Mouse (Mus musculus) midbrain, embryonic 12.5 days (tissue): ENCODE measurements around the gene Fam189a1. TPM values are rescaled to one million over a fixed set of nuclear protein-coding genes. Genes with fewer than 3 reads are reported as not detected.

Experiments used
- ATAC-seq: fragments of 200-750 bp; cut with Nextera tagmentation; 2 replicates; pipeline ENCODE4 v1.8.0; 2017; ENCODE audit warnings: low read depth, moderate TSS enrichment, moderate library complexity; ENCODE audit not compliant: low FRiP score
- H3K27ac ChIP-seq: fragments of 300-500 bp; sonication (generic); replicated peaks from 2 replicates; pipeline ENCODE4 v1.5.1; 2016; ENCODE audit warnings: mild to moderate bottlenecking
- H3K27me3 ChIP-seq: fragments of 300-500 bp; sonication (generic); 2 replicates; pipeline ENCODE4 v1.6.1; 2016; ENCODE audit warnings: mild to moderate bottlenecking
- H3K36me3 ChIP-seq: fragments of 300-500 bp; sonication (generic); 2 replicates; pipeline ENCODE4 v1.6.1; 2016
- H3K4me1 ChIP-seq: fragments of 300-500 bp; sonication (generic); 2 replicates; pipeline ENCODE4 v1.6.1; 2016
- H3K4me2 ChIP-seq: fragments of 300-500 bp; sonication (generic); replicated peaks from 2 replicates; pipeline ENCODE4 v1.6.1; 2016; ENCODE audit warnings: mild to moderate bottlenecking, moderate library complexity
- H3K4me3 ChIP-seq: fragments of 300-500 bp; sonication (generic); 2 replicates; pipeline ENCODE4 v1.5.1; 2016; ENCODE audit warnings: mild to moderate bottlenecking
- H3K9ac ChIP-seq: fragments of 300-500 bp; sonication (generic); replicated peaks from 2 replicates; pipeline ENCODE4 v1.6.1; 2016; ENCODE audit warnings: mild to moderate bottlenecking, moderate library complexity
- H3K9me3 ChIP-seq: fragments of 300-500 bp; sonication (generic); 2 replicates; pipeline ENCODE4 v1.6.1; 2016; ENCODE audit warnings: mild to moderate bottlenecking
- WGBS: fragments of 180-500 bp; shearing (Covaris S2); methylation state at CpG from one replicate; pipeline ENCODE4 v1.1.7; 2016; 5-methylcytosine and 5-hydroxymethylcytosine counted together
- microRNA-seq: library from miRNA; unstranded; fragments of <30 nt; microRNA quantifications from one replicate; pipeline ENCODE4, GENCODE M21; 2017
- polyA plus RNA-seq: library from polyadenylated mRNA; unstranded; fragments of >200 nt; fragmentation: Nextera tagmentation; extraction: Ambion mirVana; gene quantifications from 2 replicates; pipeline ENCODE4 v1.2.1, GENCODE M21; 2016

Fam189a1 gene
- polyA plus RNA-seq, 1 experiment from 2014 or later: 4.4 TPM

GRCm38 (mm10) chr7:64728816-64729215 is 427.6 kb downstream of the Fam189a1 start:
- WGBS: 91% methylated on average over 3 of the region's 3 CpGs
- no peak for ATAC-seq
- no peaks in the 10 kb centered on the region for H3K36me3 ChIP-seq

DNA sequence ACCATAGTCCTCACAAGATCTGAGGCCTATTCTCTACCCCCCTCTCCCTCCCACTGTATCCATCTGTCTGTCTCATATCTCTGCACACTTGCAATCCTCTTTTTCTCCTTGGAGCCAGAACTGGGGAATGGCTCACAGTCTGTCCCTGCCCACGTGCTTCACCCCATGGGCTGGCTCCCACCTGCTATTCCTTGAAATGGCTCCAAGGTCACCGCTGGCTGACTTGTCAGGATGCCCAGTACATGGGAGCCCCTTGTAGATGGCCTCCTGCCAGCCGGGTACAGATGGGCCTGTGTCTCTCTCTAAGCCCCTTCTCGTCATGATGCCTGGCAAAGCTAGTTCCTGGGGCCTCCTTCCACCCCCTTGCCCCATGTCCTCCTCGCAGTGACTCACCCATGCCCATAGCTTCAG is 428.2 kb downstream of the Fam189a1 start:
- WGBS: 83% methylated on average over 5 of the region's 5 CpGs
- H3K4me2 ChIP-seq: no peak overlapping the region
- H3K36me3 ChIP-seq: no peaks in the 10 kb centered on the region
- H3K4me1 ChIP-seq: no peaks in the 10 kb centered on the region; the same call in 1 of the 2 replicates
- no peak for ATAC-seq
- H3K9ac ChIP-seq: no peak overlapping the region
- no peaks in the 10 kb centered on the region for H3K27me3 ChIP-seq
- no peak overlapping the region for H3K4me3 ChIP-seq
- H3K27ac ChIP-seq: no peak overlapping the region
- H3K9me3 ChIP-seq: no peaks in the 10 kb centered on the region

More at GRCm38 (mm10) chr7:64728816-64729215, 427.6 kb downstream of the Fam189a1 start:
- no peak overlapping the region for H3K4me2 ChIP-seq
- H3K9me3 ChIP-seq: no peaks in the 10 kb centered on the region
- no peak overlapping the region for H3K9ac ChIP-seq
- H3K27me3 ChIP-seq: no peaks in the 10 kb centered on the region
- H3K4me3 ChIP-seq: no peak overlapping the region
- H3K4me1 ChIP-seq: no peaks in the 10 kb centered on the region; the same call in 1 of the 2 replicates
- H3K27ac ChIP-seq: no peak overlapping the region

DNA sequence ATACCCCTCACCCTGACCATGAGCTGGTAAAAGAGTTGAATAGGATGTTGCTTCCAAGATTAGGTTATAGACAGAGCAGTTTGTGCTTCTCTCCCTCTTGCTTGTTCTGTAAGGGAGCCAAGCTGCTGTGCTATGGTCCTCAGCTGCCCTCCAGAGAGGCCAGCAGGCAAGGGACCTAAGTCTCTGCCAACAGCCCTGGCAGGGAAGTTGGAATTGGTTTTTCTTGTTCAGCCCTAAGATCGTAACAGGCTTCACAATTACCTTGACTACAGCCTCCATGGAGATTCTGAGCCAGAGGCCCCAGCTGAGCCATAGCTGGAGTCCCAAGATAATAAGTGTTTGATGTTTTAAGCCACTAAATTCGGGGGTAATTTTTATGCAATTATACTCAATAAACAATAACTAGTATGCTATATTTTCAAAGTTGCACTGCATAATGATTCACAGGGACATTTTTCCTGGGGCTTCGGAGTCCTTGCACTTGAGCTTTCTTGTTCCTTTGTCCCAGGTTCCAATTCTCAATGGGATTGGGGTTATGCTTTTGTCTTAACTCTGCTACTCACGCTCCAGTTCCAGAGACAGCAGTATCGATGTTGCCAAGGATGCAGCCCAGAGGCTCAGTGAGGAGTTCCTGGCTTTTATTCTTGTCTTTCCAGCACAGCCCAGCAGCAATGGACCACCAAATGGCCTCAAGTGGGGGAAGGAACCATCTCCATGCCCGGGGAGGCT is 430.2 kb downstream of the Fam189a1 start:
- WGBS: 74% methylated on average over 6 of the region's 6 CpGs
- ATAC-seq: no peak
- Histone ChIP-seq H3K4me2 (no peak overlapping the region), H3K27me3 (no peaks in the 10 kb centered on the region), H3K4me3 (no peak overlapping the region), H3K27ac (peak overlapping the region; percentile 7; the same call in 1 of the 2 replicates), H3K4me1 (no peaks in the 10 kb centered on the region; the same call in 1 of the 2 replicates), H3K9ac (no peak overlapping the region), H3K9me3 (no peaks in the 10 kb centered on the region), H3K36me3 (no peaks in the 10 kb centered on the region)

DNA sequence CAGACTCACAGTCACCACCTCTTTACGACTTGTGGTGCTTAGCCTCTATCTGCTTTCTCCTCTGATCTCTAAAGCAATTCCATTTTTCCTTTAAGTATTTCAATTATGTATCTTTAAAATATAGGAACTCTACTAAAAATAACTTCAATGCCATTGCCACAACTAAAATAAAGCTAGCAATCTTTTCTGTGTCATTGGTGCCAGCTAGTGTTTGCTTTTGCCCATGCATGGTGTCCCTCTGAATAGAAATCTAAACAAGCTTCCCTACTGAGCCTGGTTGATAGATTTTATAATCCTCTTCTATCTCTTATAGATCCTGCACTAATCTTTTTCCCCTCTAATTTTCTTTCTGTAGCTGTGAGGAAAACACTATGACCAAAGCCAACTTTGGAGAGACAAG is 432.0 kb downstream of the Fam189a1 start:
- WGBS: 93% methylated on average over 1 of the region's 1 CpGs
- Histone ChIP-seq H3K9me3 (no peaks in the 10 kb centered on the region), H3K27me3 (no peaks in the 10 kb centered on the region), H3K36me3 (no peaks in the 10 kb centered on the region), H3K27ac (no peak overlapping the region), H3K4me1 (no peaks in the 10 kb centered on the region; the same call in 1 of the 2 replicates), H3K4me2 (no peak overlapping the region), H3K9ac (no peak overlapping the region), H3K4me3 (no peak overlapping the region)
- no peak for ATAC-seq

GRCm38 (mm10) chr7:64723313-64723712 is 433.1 kb downstream of the Fam189a1 start:
- Histone ChIP-seq H3K27me3 (no peaks in the 10 kb centered on the region), H3K4me2 (no peak overlapping the region), H3K4me3 (no peak overlapping the region), H3K36me3 (no peaks in the 10 kb centered on the region), H3K27ac (no peak overlapping the region), H3K4me1 (no peaks in the 10 kb centered on the region), H3K9me3 (no peaks in the 10 kb centered on the region), H3K9ac (no peak overlapping the region)
- 88% methylated on average over 3 of the region's 3 CpGs for WGBS
- no peak for ATAC-seq

DNA sequence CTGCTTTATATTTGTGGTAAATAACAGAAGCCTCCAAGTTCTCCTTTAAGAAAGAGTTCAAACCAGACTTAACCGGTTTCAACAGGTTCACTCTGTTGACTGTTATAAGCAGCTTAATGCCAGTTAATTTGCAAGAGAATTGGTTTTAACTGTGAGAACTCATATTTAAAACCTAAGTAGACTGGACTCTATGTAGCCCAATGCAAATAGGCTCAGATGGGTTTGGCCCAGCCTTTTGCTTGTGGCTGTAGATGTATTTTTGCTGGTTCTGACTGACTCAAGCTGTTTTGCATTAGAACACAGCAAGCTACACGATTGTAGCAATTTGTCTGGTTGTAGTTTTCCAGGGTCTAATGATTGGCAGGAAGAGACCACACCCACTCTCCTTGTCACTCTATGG is 440.1 kb downstream of the Fam189a1 start:
- H3K27ac ChIP-seq: no peak overlapping the region
- H3K9me3 ChIP-seq: no peaks in the 10 kb centered on the region
- H3K4me3 ChIP-seq: no peak overlapping the region
- H3K36me3 ChIP-seq: peaks cover 7% of the 10 kb centered on the region; the same call in 1 of the 2 replicates
- H3K4me2 ChIP-seq: no peak overlapping the region
- H3K27me3 ChIP-seq: no peaks in the 10 kb centered on the region
- H3K4me1 ChIP-seq: no peaks in the 10 kb centered on the region
- 65% methylated on average over 2 of the region's 2 CpGs for WGBS
- no peak overlapping the region for H3K9ac ChIP-seq
- no peak for ATAC-seq

GRCm38 (mm10) chr7:64709520-64710262 is 446.7 kb downstream of the Fam189a1 start:
- WGBS: 92% methylated on average over 13 of the region's 13 CpGs

GRCm38 (mm10) chr7:64708176-64708575 is 448.2 kb downstream of the Fam189a1 start:
- ATAC-seq: no peak
- no peak overlapping the region for H3K9ac ChIP-seq
- no peak overlapping the region for H3K27ac ChIP-seq
- peaks cover 9% of the 10 kb centered on the region; the same call in 1 of the 2 replicates for H3K4me1 ChIP-seq
- 57% methylated on average over 4 of the region's 4 CpGs for WGBS
- H3K9me3 ChIP-seq: no peaks in the 10 kb centered on the region
- H3K4me3 ChIP-seq: no peak overlapping the region
- no peaks in the 10 kb centered on the region for H3K27me3 ChIP-seq
- no peak overlapping the region for H3K4me2 ChIP-seq
- H3K36me3 ChIP-seq: no peaks in the 10 kb centered on the region

More at GRCm38 (mm10) chr7:64709520-64710262, 446.7 kb downstream of the Fam189a1 start:
- Histone ChIP-seq H3K27me3 (no peaks in the 10 kb centered on the region), H3K4me2 (no peak overlapping the region), H3K9ac (no peak overlapping the region), H3K27ac (no peak overlapping the region), H3K9me3 (no peaks in the 10 kb centered on the region), H3K4me3 (no peak overlapping the region), H3K4me1 (peaks cover 9% of the 10 kb centered on the region; the same call in 1 of the 2 replicates), H3K36me3 (no peaks in the 10 kb centered on the region)
- ATAC-seq: no peak

Small RNAs within 50 kb of the gene (microRNA-seq; reads per million reads assigned to microRNA genes)
- not detected for gene Gm25249
